Mouse (Mus musculus) liver, postnatal 0 days (tissue): ENCODE results near the gene Nsf. TPM values are rescaled to one million over a fixed set of nuclear protein-coding genes. Genes with fewer than 3 reads are reported as not detected.

Experiments
- ATAC-seq: fragments of 200-750 bp; cut with Nextera tagmentation; 2 replicates; pipeline ENCODE4 v1.8.0; 2017; ENCODE audit warnings: mild to moderate bottlenecking, moderate library complexity
- DNase-seq: peaks from one replicate; pipeline ENCODE4 v3.0.0-alpha.2; 2016
- H3K27ac ChIP-seq: fragments of 300-500 bp; sonication (generic); 2 replicates; pipeline ENCODE4 v1.5.1; 2014; ENCODE audit warnings: antibody characterized with exemption, moderate library complexity, mild to moderate bottlenecking, low read depth
- H3K27me3 ChIP-seq: fragments of 300-500 bp; sonication (generic); 2 replicates; pipeline ENCODE4 v1.6.1; 2014; ENCODE audit warnings: low read length, control low read depth, mixed read lengths; ENCODE audit not compliant: insufficient read depth
- H3K36me3 ChIP-seq: fragments of 300-500 bp; sonication (generic); replicated peaks from 2 replicates; pipeline ENCODE4 v1.6.1; 2014; ENCODE audit warnings: mild to moderate bottlenecking, control low read depth, low read length, moderate library complexity, mixed read lengths; ENCODE audit not compliant: insufficient read depth
- H3K4me1 ChIP-seq: fragments of 300-500 bp; sonication (generic); 2 replicates; pipeline ENCODE4 v1.6.1; 2014; ENCODE audit warnings: antibody characterized with exemption, mild to moderate bottlenecking, control low read depth; ENCODE audit not compliant: insufficient read depth
- H3K4me2 ChIP-seq: fragments of 300-500 bp; sonication (generic); 2 replicates; pipeline ENCODE4 v1.6.1; 2014; ENCODE audit warnings: low read depth, mild to moderate bottlenecking, low read length, moderate library complexity, mixed read lengths
- H3K4me3 ChIP-seq: fragments of 300-500 bp; sonication (generic); 2 replicates; pipeline ENCODE4 v1.5.1; 2014; ENCODE audit warnings: low read depth, low read length
- H3K9ac ChIP-seq: fragments of 300-500 bp; sonication (generic); replicated peaks from 2 replicates; pipeline ENCODE4 v1.6.1; 2014; ENCODE audit warnings: mild to moderate bottlenecking, moderate library complexity
- H3K9me3 ChIP-seq: fragments of 300-500 bp; sonication (generic); 2 replicates; pipeline ENCODE4 v1.6.1; 2016; ENCODE audit warnings: mild to moderate bottlenecking, control low read depth, low read length, mixed read lengths
- CTCF ChIP-seq: sonication (generic); IDR thresholded peaks from 2 replicates; pipeline ENCODE4 v1.5.1; 2016; ENCODE audit warnings: antibody characterized with exemption, low read depth
- EP300 ChIP-seq: IDR thresholded peaks from 2 replicates; pipeline ENCODE4 v1.6.1; 2016; ENCODE audit warnings: antibody characterized with exemption, low read depth, mild to moderate bottlenecking
- WGBS: fragments of 180-500 bp; shearing (Covaris S2); extraction: QIAGEN DNeasy Blood & Tissue Kit; methylation state at CpG from one replicate; pipeline ENCODE4 v1.1.7; 2014; ENCODE audit not compliant: insufficient replicate concordance; 5-methylcytosine and 5-hydroxymethylcytosine counted together
- polyA plus RNA-seq: library from polyadenylated mRNA; unstranded; fragments of >200 nt; fragmentation: Nextera tagmentation; extraction: Ambion mirVana; gene quantifications from 2 replicates; pipeline ENCODE4 v1.2.1, GENCODE M21; 2015

The Nsf gene
- polyA plus RNA-seq, 1 experiment from 2014 or later, result 16.0 TPM

DNA sequence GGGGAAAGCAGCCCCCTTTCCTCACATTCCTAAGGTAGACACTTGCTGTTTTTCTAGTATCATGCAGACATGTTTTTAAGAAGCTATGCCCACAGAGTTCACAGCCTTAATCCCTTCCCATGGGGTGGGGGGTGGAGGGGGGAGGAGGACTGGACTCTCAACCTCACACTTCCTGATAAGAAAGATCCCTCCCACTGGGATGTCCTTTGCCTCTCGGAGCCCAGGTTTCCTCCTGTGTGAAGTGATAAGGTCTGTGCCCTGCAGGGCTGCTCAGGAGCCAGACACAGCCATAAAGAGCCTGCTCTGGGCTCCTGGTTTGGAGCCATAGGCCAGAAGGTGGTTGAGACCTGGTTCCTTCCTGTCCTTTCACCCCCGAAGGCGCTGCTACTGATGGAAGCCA, 139.0 kb downstream of the Nsf start:
- WGBS, result 6% methylated on average over 3 of the region's 3 CpGs
- Histone ChIP-seq H3K4me1 (no peaks in the 10 kb centered on the region), H3K9me3 (no peaks in the 10 kb centered on the region), H3K27me3 (peaks cover 32% of the 10 kb centered on the region), H3K4me2 (no peak overlapping the region), H3K4me3 (no peak overlapping the region), H3K9ac (no peak overlapping the region), H3K27ac (no peak overlapping the region), H3K36me3 (no peaks in the 10 kb centered on the region)
- DNase-seq (no peak), ATAC-seq (no peak)
- no peak for TF ChIP-seq EP300
- TF ChIP-seq CTCF, result no peak

- Histone ChIP-seq H3K9me3 (no peaks in the 10 kb centered on the region), H3K4me2 (no peak overlapping the region), H3K9ac (no peak overlapping the region), H3K27me3 (peaks cover 55% of the 10 kb centered on the region), H3K4me3 (no peak overlapping the region), H3K27ac (no peak overlapping the region), H3K36me3 (no peaks in the 10 kb centered on the region), H3K4me1 (no peaks in the 10 kb centered on the region)
- ATAC-seq (no peak), DNase-seq (no peak)
- TF ChIP-seq EP300 (no peak), CTCF (no peak)
- WGBS, result 75% methylated on average over 25 of the region's 25 CpGs
Measured at GRCm38 (mm10) chr11:103811246-103811645, 142.6 kb downstream of the Nsf start.

GRCm38 (mm10) chr11:103810631-103811030, 143.2 kb downstream of the Nsf start:
- H3K36me3 ChIP-seq, result no peaks in the 10 kb centered on the region
- ATAC-seq, result no peak
- H3K4me3 ChIP-seq, result no peak overlapping the region
- H3K27me3 ChIP-seq, result peaks cover 55% of the 10 kb centered on the region
- 25% methylated on average over 12 of the region's 12 CpGs for WGBS
- H3K27ac ChIP-seq, result no peak overlapping the region
- H3K4me1 ChIP-seq, result no peaks in the 10 kb centered on the region
- H3K9me3 ChIP-seq, result no peaks in the 10 kb centered on the region
- no peak overlapping the region for H3K9ac ChIP-seq
- TF ChIP-seq EP300, result no peak
- no peak for TF ChIP-seq CTCF
- H3K4me2 ChIP-seq, result peak overlapping the region; percentile 76
- DNase-seq, result no peak

DNA sequence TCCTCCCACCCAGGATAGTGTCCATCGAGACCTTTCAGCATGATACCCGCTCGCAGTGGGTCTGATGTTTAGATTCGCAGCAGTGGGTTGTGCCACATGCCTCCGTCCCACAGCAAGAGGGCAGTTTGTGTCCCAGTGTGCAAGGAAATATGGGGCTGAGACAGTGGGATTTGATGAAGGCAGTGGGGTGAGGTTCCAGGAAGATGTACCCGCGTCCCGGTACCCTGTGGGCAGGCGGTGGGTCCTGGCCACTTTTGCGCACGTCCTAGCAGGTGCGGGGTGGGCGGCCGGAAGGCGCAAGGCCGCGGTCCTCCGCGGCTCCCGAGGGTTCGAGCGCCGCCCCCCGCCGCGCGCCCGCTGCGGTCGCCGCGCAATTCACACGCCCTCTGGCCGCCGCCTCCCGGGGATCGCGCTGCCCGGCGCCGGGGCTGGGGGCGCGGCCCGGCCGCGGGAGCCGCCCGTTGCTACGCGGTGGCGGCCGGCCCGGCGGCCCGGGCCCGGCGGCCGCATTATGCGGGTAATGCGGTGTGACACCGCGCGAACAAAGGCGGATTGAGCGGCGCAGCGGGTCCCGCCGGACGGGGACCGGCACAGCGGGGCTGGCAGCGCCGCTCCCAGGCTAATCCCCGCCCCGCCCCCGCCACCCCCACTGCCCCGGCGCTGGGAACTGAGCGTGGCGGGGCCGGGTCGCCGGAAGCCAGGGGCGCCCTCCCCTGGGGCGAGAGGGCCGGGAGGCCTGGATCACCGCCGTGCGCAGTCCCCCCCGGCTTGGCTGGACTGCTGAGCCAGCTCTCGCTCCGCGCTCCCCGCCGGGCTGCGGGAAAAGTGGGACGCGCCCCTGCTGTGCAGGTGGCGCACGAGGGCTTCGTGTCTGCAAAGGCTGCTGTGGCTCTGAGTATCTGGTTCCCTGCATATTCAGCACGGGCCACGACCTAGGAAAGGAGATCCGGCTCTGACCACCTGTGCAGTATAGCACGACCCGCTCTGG, 144.0 kb downstream of the Nsf start:
- Histone ChIP-seq H3K36me3 (no peaks in the 10 kb centered on the region), H3K9me3 (peaks cover 3% of the 10 kb centered on the region; the same call in 1 of the 2 replicates), H3K27me3 (peaks cover 55% of the 10 kb centered on the region), H3K9ac (no peak overlapping the region; the same call in 1 of the 2 replicates), H3K27ac (no peak overlapping the region), H3K4me3 (peak overlapping the region; percentile 47), H3K4me1 (no peaks in the 10 kb centered on the region), H3K4me2 (peak overlapping the region; percentile 76)
- TF ChIP-seq CTCF (no peak), EP300 (no peak)
- DNase-seq (no peak), ATAC-seq (no peak)
- 1% methylated on average over 72 of the region's 107 CpGs for WGBS

- peaks cover 3% of the 10 kb centered on the region; the same call in 1 of the 2 replicates for H3K9me3 ChIP-seq
- H3K27me3 ChIP-seq, result peaks cover 51% of the 10 kb centered on the region
- no peak overlapping the region for H3K27ac ChIP-seq
- WGBS, result 5% methylated on average over 29 of the region's 29 CpGs
- no peak for DNase-seq
- H3K4me2 ChIP-seq, result peak overlapping the region; percentile 76; the same call in 1 of the 2 replicates
- no peaks in the 10 kb centered on the region for H3K36me3 ChIP-seq
- no peak for ATAC-seq
- TF ChIP-seq EP300 (no peak), CTCF (no peak)
- no peak overlapping the region for H3K9ac ChIP-seq
- H3K4me1 ChIP-seq, result no peaks in the 10 kb centered on the region
- H3K4me3 ChIP-seq, result peak overlapping the region; percentile 47; the same call in 1 of the 2 replicates
Measured at GRCm38 (mm10) chr11:103808771-103809610, 144.9 kb downstream of the Nsf start.

DNA sequence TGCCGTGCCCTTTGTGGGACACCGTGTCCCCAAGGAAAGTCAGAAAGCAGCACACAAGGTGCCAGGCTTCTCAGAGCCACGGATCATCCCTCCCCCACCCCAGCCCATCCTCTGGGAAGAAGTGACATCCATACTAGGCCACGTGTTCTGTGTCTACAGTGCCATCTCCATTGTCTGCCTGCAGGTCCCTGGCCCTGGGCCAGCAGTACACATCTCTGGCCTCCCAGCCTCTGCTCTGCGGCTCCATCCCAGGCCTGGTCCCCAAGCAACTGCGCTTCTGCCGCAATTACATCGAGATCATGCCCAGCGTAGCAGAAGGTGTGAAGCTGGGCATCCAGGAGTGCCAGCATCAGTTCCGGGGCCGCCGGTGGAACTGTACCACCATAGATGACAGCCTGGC, 145.9 kb downstream of the Nsf start:
- no peak overlapping the region for H3K4me3 ChIP-seq
- H3K9ac ChIP-seq, result no peak overlapping the region
- ATAC-seq (no peak), DNase-seq (no peak)
- no peak for TF ChIP-seq CTCF
- no peak for TF ChIP-seq EP300
- H3K27me3 ChIP-seq, result peaks cover 51% of the 10 kb centered on the region
- H3K4me1 ChIP-seq, result no peaks in the 10 kb centered on the region
- no peak overlapping the region for H3K27ac ChIP-seq
- H3K9me3 ChIP-seq, result peaks cover 3% of the 10 kb centered on the region; the same call in 1 of the 2 replicates
- WGBS, result 36% methylated on average over 12 of the region's 12 CpGs
- H3K36me3 ChIP-seq, result no peaks in the 10 kb centered on the region
- H3K4me2 ChIP-seq, result no peak overlapping the region
